Mouse (Mus musculus) gastrocnemius, postnatal 10 days (tissue): ENCODE data around the gene 9330159F19Rik. TPM values are rescaled to one million over a fixed set of nuclear protein-coding genes. Genes with fewer than 3 reads are reported as not detected.

Experiments
- DNase-seq: peaks from one replicate; pipeline ENCODE4 v3.0.0; 2021; ENCODE audit warnings: mixed read lengths
- long read RNA-seq, 2 experiments: library from polyadenylated mRNA; stranded (forward); transcript quantifications; one replicate each; pipeline ENCODE4 v2.0.0; 2021
- total RNA-seq, 2 experiments: library from RNA; stranded (reverse); gene quantifications; 2 replicates each; pipeline ENCODE4 v1.2.3; 2021

Gene 9330159F19Rik
- total RNA-seq = 10 to 100 TPM in 1 of 2 experiments, 1 to 10 TPM in 1; 9.9 to 10.9 TPM
- long read RNA-seq, experiment 1, full-length matches to known transcripts = 3 of 5 reads
- long read RNA-seq, experiment 1, partial matches to known transcripts = 0 of 5 reads
- long read RNA-seq, experiment 1, other reads (novel, unspliced or antisense) = 2 of 5 reads
- long read RNA-seq, experiment 2, full-length matches to known transcripts = 3 of 4 reads
- long read RNA-seq, experiment 2, partial matches to known transcripts = 1 of 4 reads
- long read RNA-seq, experiment 2, other reads (novel, unspliced or antisense) = 0 of 4 reads

DNA sequence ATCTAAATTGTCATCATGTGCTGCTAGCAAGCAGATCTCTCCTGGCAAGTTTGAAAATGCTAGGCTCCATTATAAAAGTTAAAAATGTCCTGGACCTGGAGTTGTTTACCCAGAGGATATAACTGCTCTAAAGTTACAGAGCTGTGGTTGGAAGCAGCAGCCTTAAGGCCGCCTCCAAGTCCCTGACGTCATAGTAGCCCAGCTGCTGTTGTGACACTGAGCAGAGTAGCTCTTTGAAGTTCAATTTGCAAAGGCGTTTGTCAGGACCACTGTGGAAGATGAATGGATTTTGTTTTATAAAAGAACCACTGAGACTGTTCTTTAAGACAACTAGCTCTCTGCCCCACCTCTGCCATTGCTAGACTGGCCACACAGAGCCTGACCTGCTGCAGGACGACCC lies at the start of gene 9330159F19Rik:
Gene 9330159F19Rik, plus strand, starts transcription at position 154 of the 400 bp plus-strand sequence.
- peak; percentile 26 for DNase-seq

DNA sequence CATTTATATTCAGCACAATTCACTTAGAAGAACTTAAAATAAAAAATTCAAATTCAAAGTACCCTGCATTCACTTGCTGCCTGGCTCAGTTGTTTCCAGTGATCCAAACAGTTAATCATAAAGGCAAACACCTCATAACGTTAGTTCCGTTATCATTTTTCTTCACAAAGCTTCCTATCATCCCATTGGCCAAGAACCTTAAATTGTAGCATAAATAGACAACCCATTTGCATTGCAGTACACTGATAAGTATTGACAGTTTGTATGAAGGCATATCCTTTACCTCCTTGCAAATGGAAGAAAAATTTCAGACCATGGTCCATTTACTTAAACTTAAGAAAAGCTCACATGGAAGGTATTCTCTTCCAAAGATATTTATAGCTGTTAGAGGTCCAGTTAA lies 49.7 kb upstream of the 9330159F19Rik start:
- DNase-seq = no peak

DNA sequence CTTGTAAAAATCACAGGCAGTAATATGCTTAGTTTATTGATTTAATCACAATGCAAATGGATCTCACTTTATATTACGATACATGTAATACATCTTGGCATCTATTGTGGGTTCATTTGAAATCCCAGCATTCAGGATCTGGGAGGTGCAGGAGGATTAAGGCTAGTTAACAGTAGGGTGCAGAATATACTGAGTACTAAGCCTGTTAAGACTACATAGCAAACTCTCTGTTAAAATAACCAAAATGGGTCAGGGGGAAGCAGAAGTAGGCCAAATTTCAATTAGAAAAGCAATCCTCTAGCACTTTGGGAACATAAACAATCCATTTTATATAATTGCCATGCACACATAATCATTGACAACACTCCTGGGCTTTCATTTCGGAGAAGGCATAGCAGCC lies 37.6 kb upstream of the 9330159F19Rik start:
- DNase-seq = no peak

DNA sequence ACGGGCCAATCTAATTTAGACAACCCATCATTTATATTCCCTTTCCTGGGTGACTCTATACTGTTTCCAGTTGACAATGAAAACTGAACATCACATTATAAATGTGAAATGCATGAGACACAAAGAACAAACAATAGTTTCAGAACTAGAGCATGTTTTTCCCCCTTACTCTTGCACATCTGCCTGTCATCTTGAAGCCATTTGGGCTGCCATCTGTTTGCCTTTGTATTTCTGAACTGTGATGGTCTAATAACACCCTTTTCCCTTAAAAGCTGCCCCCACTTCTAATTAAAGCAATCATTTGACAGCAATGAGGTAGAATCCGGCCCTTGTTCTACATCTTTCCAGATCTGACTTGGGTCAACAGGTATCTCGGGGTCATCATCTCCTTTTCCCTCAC lies 35.8 kb upstream of the 9330159F19Rik start:
- DNase-seq = no peak

DNA sequence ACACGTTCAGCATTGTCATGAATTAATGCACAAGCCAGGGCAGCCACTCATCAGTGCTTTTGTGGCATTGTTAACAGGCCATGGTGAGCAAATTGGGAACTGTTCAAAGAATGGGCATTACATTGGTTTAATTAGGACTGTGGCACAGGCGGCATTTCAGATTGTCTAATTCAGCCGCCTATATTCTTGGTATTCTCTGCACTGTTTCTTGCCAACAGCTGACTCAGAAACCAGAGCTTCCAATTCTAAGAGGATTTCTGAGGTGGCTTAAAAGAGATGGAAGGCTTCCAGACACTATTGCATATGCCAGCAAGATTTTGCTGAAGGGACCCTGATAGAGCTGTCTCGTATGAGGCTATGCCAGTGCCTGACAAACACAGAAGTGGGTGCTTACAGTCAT lies 34.5 kb upstream of the 9330159F19Rik start:
- DNase-seq = no peak

DNA sequence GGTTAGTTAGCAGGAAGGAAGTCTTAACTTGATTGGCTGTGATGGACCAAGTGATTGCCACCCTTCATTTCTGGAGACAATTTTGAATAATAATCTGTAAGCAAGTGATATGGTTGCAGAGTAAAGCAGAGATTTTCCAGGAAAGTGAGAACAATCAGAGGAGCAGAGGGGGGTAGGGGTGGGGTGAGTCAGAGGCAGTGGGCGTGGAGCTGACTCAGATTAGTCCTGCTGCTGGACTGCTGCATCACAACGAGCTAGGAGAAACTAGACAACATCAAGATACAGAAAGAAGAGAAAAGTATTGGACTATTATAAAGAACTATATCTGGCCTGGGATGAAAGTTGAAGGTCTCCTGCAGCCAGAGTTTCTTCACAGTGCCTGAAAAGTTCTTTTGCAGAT lies 33.4 kb upstream of the 9330159F19Rik start:
- no peak for DNase-seq

DNA sequence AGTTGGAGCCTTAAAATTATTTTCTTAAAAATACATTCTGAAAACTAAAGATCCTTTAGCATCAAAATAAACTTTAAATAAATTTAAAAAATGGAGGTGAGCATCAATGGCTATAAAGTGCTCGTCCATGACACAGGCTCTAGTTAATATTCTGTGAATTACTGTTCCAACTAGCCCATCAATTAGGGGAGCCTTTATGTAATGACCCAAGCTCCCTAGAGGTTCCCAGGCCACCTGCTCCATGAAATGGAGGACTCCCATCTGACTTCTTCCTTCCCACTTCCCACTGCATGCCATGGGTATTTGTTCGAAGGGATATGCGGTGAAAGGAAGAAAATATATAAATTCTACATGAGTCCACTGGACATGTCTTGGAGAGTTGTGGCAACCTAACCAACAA lies 31.2 kb upstream of the 9330159F19Rik start:
- DNase-seq = no peak

DNA sequence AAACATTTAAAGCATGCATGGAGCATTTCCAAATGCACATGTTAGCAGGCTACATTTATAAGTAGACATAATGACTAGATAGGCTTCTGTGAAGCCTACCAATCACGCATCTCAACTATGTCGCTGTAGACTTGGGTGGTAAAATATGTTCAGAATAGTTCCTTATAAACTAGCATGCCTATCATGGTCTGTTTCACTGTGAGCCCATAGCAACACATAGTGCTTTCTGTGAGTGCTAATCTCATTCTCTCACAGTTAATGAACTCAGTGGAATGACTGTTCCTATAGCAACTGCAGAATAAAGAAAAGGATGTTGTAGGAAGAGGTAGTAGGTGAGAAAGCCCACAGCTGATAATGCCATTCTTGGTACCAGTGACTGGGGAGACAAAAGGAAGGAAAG lies 30.4 kb upstream of the 9330159F19Rik start:
- no peak for DNase-seq

DNA sequence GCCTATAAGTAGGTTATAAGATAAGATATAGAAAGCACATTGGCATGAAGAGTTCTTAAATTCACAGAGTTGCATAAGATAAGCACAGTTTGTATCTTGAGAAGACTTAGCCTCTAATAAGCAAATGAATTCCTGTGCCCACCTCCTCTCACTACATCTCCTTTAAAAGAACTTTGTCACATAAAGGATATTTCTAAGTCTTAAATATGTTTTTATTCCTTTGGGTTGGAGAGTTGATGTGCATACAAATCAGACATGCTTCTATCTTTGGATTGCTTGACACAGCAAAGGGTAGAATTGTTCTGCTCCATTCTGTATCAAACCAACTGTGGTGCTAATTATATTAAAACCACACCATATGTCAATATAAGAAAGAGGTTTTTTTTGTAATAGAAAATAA lies 17.6 kb upstream of the 9330159F19Rik start:
- DNase-seq = no peak

DNA sequence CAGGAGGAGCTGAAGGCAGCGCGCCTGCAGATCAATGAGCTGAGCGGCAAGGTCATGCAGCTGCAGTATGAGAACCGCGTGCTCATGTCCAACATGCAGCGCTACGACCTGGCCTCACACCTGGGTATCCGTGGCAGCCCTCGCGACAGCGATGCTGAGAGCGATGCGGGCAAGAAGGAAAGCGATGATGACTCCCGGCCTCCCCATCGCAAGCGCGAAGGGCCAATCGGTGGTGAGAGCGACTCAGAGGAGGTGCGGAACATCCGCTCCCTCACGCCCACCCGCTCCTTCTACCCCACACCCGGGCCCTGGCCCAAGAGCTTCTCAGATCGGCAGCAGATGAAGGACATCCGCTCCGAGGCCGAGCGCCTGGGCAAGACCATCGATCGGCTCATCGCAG lies 14.6 kb upstream of the 9330159F19Rik start:
- no peak for DNase-seq

DNA sequence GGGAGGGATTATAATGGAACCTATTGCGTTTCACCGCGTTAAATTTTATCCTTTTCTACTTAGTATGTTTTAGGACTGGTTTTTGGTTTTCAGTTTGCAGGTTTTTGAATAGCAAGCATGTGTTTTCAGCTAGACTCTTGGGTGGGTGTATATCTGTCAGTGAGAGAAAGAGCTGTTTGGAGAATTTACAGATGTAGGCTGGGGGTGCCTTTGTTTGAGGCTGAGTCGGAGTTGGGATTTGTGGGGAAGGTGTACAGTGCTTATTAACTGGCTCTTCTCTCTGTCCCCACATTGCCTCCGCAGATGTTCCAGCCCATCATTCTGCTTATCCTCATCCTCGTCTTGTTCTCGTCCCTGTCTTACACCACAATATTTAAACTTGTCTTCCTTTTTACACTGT lies 12.8 kb upstream of the 9330159F19Rik start, which contains the start of gene Gm49353:
Gene Gm49353, plus strand, starts transcription at position 313 of the 400 bp plus-strand sequence.
- DNase-seq = no peak

DNA sequence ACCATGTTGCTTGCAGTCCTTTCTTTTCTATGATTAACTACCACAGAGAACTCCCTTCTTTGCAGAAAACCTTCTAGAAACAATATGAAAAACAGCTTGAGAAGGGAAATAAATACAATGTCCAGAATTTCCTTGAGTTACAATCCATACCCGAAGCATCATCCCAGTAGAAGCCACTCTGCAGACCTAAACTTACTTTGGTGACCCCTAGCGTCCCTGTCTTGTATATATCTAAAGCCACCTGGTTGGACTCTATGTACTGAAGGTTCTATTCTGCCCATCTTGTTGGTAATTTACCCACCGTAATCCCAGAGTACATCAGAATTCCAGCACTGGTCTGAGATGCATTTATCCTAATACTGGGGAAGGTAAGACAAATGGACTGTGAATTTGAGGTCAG lies 11.6 kb upstream of the 9330159F19Rik start:
- DNase-seq = no peak

DNA sequence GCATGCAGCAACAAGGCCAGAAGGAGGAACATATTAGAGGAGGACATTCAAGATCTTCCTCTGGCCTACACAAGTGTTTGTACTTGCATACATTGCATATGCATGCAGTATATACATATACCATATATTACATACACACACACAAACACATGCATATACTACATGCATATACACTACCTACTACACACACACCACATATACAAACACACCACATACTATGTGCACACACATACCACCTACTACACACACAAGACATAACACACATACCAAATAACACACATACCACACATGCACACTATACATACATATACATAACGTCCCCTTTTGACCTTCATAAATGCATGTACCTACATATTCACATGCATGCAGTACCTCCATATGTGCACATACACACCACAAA lies 10.8 kb upstream of the 9330159F19Rik start:
- no peak for DNase-seq

DNA sequence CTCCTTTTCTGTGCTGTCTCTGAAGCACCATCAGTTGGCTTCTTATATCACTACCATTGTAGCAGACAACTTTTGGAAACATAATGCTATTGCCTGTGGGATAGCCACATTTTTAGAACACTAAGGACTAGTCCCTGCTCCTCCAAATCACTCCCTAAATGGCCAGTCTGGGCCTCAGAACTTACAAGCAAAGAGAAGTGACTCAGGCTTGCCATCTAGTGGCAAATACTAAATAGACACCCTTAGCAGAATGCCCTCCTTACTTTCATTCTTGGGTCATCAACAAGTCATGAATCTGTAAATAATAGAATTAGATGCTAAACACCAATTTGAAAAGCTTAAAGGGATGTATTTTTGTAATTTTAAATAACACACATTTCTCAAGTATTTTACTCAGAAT lies 4.7 kb upstream of the 9330159F19Rik start:
- DNase-seq = no peak

DNA sequence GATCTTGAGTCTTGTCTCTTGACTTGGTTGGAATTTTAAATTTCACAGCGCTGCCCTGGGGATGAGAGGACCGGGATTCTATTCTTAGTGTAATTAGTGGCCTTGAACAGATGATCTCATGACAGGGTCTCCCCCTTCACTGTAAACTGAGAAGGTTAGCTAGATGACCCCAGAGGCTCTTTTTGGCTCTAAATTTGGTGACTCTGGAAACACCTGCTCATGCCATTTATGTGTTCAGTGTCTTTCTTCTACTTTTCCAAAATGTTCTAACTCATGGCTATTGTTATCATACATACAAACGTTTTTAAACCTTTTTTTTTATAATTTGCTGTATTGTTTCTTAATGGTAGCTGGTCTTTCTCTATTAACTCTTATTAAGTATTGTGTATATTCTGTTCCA lies 2.7 kb upstream of the 9330159F19Rik start:
- DNase-seq = no peak

DNA sequence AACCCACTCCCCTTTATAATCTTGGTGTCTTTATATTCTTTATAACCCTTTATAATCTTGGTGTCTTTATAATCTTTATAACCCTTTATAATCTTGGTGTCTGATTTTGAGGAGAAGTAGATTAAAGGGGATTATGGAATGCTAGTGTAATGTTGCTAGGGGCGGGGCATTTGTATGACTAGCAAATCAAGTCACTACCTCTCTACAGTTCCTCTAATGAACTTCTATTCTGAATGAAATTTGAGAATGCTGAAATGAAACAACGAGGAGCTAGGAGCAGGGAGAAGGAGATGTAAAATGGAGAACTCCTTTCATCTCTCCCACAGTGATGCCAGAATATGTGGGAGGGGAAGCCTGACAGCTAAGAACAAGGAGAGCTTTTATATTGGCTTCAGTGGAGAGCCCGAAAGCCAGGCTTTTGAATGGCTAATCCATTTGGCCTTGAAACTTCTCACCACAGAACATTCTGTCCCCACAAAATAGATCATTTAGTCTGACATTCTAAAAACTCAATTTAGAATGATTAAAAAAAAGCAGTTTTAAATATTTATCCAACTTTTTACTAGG lies 2.2 kb downstream of the 9330159F19Rik start:
- DNase-seq = no peak

DNA sequence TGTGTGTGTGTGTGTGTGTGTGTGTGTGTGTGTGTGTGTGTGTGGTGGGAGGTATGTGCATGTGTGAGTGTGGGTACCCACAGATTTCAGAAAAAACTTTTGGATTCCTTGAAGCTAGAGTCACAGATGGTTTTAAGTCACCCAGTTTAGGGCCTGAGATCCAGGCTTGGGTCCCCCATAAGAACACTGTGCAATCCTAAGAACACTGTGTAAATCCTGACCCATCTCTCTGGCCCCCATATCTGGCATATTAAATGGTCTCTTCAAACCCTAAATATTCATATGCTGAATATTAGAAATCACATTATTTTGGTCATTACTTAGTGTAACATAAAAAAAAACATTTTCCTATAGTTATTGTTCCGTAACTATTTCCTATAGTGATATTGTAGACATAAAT lies 5.6 kb downstream of the 9330159F19Rik start:
- no peak for DNase-seq

DNA sequence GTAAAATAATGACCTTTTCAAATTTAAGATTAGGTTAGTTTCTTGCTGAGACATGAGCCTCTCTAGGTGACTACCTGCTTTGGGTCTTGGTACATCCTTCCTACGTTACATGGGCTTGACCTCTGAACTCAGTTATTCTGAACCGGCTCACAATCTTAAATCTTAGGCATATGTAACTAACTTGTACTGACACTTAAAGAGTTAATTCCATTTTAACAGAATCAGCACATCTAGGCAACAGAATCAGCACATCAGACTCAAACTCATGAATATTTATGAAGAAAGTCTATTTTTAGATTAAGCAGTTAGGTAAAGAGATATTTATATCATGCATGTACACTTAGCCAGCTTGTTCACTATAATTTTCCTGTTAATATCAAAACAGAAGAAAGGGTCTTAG lies 6.0 kb downstream of the 9330159F19Rik start:
- DNase-seq = no peak

DNA sequence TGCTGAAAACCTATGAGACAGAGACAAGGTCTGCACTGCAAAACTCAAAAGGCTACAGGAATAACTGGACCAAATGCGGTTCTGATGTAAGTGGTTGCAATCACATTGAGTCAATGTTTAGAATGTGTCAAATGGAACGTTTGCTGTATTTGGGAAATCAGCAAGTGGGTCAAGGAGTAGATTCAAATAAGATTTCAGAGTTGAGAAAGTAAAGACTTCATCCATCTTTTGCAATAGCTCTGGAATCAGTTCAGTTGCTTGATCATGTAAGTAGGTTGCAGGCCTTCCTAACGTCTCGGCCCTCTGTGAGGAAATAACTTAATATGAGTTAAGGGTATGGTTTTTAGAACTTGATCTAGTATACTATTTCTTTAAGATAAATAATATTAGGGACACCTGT lies 13.9 kb downstream of the 9330159F19Rik start:
- DNase-seq = no peak

DNA sequence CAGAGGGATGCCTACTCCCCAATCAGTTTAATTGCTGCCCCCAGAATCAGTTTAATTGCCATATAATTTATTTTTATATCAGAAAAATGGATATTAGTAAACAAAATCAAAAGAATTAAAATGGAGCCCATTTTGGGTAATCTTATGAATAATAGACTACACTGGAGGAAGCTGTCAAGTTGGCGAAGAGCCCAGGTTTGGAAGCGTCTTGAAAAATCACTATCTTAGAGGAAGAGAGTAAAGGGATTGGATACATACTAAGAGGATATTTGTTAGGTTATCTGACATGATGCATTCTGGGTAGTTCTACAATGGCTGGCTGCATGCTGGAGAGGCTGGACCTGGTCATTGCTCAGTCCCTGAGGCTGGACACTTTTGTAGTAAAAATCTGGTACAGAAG lies 19.8 kb downstream of the 9330159F19Rik start:
- no peak for DNase-seq
